Mouse (Mus musculus) MEL (cell line): ENCODE data around the gene Armcx3.
"Not testable (repeated sequence)": the region's sequence is repeated elsewhere in the genome, so short reads cannot be mapped to it uniquely, and the experiment has no call there.

Experiments
- CTCF ChIP-seq, 3 experiments: IDR thresholded peaks in 2 of 3; conservative IDR thresholded peaks in 1 of 3; 2 replicates each; pipeline ENCODE4 v1.5.1; 2011 to 2012; ENCODE audit warnings: low read length in 3 of 3, low read depth in 2 of 3, mild to moderate bottlenecking in 2 of 3, improper control_type of control experiment in 1 of 3, inconsistent platforms in 1 of 3, mixed read lengths in 1 of 3, moderate library complexity in 1 of 3; ENCODE audit not compliant: control insufficient read depth in 1 of 3, insufficient read depth in 1 of 3, poor library complexity in 1 of 3, severe bottlenecking in 1 of 3
- EP300 ChIP-seq, 2 experiments: IDR thresholded peaks; 2 replicates each; pipeline ENCODE4 v1.6.1; 2011; ENCODE audit warnings: improper control_type of control experiment in 2 of 2, low read length in 2 of 2, low read depth in 1 of 2, mild to moderate bottlenecking in 1 of 2
- POLR2A ChIP-seq, 2 experiments: IDR thresholded peaks; 2 replicates each; pipeline ENCODE4 v1.6.1; 2011 to 2012; ENCODE audit warnings: low read length in 2 of 2, mild to moderate bottlenecking in 2 of 2, control low read depth in 1 of 2, improper control_type of control experiment in 1 of 2, low read depth in 1 of 2, moderate library complexity in 1 of 2; ENCODE audit not compliant: control insufficient read depth in 1 of 2, insufficient read depth in 1 of 2, poor library complexity in 1 of 2

- TF ChIP-seq POLR2A (IDR thresholded peaks at IDR 0.05; ENCODE audit: control insufficient read depth in 1 of 2, insufficient read depth in 1 of 2, low read depth in 1 of 2, low read length in 2 of 2, poor library complexity in 1 of 2); CTCF (IDR thresholded peaks at IDR 0.05 in 2 of 3, conservative IDR thresholded peaks at IDR 0.05 in 1 of 3; ENCODE audit: control insufficient read depth in 1 of 3, insufficient read depth in 1 of 3, low read depth in 2 of 3, low read length in 3 of 3, poor library complexity in 1 of 3, severe bottlenecking in 1 of 3); EP300 (IDR thresholded peaks at IDR 0.05; ENCODE audit: low read depth in 1 of 2, low read length in 2 of 2): not testable (repeated sequence)
Measured at GRCm38 (mm10) chrX:134723762-134724161, 32.6 kb upstream of the Armcx3 start.
